Mouse (Mus musculus): ENCODE measurements around the gene Kcnc2. TPM values are rescaled to one million over a fixed set of nuclear protein-coding genes. Genes with fewer than 3 reads are reported as not detected.
"Not testable (repeated sequence)": the region's sequence is repeated elsewhere in the genome, so short reads cannot be mapped to it uniquely, and the experiment has no call there.

Gene Kcnc2
- not detected for polyA plus RNA-seq (2017; shearing (Covaris generic))

GRCm38 (mm10) chr10:112270887-112271802 lies at the start of gene Kcnc2:
TSS of gene Kcnc2 (plus strand) at chr10:112271121.
- no peak for ATAC-seq

DNA sequence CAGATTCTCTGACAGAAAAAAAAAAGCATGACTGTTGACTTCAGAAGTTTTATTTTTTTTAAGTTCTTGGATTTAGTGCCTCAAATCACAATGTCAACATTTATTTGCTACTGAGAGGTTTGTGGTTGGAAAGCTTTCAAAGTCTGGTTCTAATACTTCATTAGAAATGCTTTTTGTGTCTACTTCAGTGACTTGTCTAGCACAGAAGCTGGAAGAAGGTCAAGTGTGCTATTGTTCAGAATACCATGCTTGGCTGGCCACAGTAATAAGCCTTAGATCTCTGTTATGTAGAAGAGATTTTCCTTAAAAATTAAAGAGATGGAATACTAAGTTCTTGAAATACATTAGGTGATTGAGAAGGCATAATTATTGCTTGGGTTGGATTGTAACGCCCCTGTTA lies 43.8 kb upstream of the Kcnc2 start:
- no peak for ATAC-seq

- ATAC-seq: not testable (repeated sequence)
Observed at GRCm38 (mm10) chr10:112229091-112229843, 41.7 kb upstream of the Kcnc2 start.

DNA sequence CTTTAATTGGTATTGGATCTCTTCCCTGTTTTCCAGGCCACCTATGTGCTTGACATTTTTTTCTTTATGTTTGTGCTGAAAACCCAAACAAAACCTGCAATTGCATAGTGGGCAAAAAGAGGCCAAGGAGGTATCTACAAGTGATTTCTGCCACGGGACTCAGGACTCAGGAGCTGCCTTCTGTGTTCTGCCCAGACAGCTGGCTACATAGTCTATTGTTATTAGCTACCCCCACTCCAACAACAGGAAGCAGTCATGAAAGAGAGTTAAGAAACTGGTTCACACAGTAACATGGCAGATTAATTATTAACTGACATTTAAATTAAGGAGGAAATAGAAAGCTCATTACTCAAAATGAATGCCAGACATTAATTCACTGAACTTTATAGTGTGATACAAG lies 38.2 kb upstream of the Kcnc2 start:
- ATAC-seq: not testable (repeated sequence)

- not testable (repeated sequence) for ATAC-seq
Observed at GRCm38 (mm10) chr10:112235396-112235940, 35.5 kb upstream of the Kcnc2 start.

DNA sequence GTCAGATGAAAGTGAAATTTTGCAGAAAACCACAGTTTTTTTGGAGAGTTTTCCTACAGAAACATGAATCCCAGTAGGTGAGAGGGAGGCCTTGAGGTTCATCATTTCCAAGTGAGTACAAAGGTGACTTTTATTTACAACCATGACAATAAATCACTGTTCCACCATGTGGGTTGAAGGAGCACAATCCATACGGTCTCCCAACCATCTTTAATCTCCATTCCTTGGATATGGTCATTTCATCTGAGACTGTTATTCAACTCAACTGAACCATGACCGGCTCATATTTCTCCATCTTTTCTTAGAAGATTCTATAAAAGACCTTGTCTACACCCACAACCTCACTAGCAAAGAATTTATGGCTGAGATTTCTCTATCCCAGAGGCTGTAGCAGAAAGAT lies 22.6 kb upstream of the Kcnc2 start:
- ATAC-seq: no peak

DNA sequence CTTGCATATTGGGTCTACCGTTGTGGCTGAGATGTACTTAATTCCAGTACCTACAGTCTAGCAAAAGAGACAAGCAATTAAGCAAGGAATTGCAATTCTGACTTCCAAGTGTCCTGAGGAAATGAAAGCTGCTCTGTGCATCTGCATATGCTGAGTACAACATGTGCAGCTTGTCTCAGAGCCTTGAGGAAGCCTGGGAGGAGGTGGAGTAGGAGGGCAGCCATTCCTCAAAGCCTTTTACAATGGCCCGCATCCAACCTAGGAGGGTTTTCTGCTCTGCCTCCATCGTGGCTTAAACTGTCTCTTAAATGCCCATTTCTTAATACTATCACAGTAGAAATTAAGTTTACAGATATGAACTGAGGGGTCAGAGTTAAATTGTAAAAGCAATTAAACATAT lies 7.5 kb upstream of the Kcnc2 start:
- ATAC-seq: no peak

DNA sequence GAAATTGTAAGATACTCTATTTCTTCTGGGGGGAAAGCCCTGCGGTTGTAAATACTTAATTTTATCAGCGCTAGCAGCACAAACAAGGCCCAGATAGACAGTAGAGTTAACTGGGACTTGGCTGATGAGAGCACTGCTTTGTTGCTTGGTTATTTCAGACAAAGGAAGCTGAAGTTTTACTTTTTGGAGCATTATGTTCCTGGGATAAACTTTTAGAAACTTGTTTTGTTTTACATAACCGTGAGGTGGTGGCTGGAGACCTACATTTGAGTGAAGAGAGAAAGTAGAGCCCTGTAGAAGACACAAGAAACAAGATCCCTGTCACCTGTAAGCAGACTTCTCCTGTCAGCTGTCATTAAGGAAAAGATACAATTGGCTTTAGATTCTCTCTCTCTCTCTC lies 1.4 kb upstream of the Kcnc2 start:
- ATAC-seq: no peak

- ATAC-seq: no peak
Observed at GRCm38 (mm10) chr10:112269939-112270781, 761 bp upstream of the Kcnc2 start.

- ATAC-seq: no peak
Observed at GRCm38 (mm10) chr10:112271803-112272165, 863 bp downstream of the Kcnc2 start.

DNA sequence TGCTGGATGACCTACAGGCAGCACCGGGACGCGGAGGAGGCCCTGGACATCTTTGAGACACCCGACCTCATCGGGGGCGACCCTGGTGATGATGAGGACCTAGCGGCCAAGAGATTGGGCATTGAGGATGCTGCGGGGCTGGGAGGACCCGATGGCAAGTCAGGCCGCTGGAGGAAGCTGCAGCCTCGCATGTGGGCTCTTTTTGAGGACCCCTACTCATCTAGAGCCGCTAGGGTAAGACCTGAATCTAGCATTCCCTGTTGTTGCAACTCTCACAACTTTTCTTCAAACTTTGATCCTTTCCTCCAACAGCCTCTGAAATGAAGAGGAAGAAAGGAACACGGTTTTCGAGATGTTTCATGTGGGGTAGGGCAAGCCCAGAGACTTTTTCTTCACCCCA lies 1.2 kb downstream of the Kcnc2 start:
- no peak for ATAC-seq

GRCm38 (mm10) chr10:112277996-112278395 lies 7.1 kb downstream of the Kcnc2 start:
- ATAC-seq: peak; percentile 23

GRCm38 (mm10) chr10:112315136-112315535 lies 44.2 kb downstream of the Kcnc2 start:
- no peak for ATAC-seq

DNA sequence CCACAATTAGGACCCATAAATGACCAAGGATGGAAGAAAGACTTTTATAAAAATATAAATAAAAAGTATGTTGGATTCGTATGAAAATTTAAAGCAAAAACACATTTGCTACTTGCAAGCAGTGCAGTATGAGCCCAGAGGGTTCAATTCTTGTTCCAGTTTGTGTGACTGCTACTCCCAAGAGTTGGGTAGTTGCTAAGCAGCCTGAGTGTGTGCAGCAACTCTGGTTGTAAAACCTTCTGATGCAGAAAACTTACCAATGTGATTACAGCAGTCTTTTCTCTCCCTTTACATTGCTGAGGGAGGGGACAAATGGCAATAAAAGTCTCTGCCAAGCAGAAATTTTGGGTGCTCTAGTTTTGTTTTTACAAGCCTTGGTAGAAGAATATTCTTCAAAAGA lies 46.9 kb downstream of the Kcnc2 start:
- ATAC-seq: no peak

DNA sequence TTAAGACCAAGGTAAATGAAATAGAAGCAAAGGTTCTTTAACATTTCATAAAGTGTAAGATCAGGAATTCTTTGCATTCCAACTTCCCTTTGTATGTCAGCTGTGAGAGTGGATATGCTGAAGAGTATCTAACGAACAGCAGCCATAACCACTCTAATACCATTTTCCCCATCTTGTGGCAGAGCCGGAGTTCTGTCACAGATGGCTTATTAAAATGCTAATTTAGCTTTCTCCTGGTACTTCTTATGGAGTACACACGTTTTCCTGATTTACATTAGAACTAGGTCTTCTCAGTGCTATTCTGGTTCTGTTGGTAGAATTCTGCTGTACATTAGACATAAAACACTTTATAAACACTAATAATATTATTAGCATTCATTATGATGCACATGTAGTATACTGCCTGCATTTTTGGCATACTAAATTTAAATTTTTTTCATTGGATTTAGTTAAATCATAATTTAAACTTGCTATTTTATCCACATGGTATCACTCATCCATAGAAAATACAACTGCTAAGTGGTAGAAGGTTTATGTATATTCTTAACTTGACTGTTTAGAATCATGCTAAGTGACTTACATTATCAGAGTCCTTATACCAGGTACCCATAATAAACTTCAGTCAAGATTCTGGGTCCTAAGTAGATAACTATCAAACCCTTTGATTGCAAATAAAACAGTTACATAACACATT lies 86.9 kb downstream of the Kcnc2 start:
- no peak for ATAC-seq

GRCm38 (mm10) chr10:112358363-112358704 lies 87.4 kb downstream of the Kcnc2 start:
- ATAC-seq: no peak

- no peak for ATAC-seq
Observed at GRCm38 (mm10) chr10:112360704-112361103, 89.8 kb downstream of the Kcnc2 start.

GRCm38 (mm10) chr10:112368369-112368768 lies 97.4 kb downstream of the Kcnc2 start:
- no peak for ATAC-seq

DNA sequence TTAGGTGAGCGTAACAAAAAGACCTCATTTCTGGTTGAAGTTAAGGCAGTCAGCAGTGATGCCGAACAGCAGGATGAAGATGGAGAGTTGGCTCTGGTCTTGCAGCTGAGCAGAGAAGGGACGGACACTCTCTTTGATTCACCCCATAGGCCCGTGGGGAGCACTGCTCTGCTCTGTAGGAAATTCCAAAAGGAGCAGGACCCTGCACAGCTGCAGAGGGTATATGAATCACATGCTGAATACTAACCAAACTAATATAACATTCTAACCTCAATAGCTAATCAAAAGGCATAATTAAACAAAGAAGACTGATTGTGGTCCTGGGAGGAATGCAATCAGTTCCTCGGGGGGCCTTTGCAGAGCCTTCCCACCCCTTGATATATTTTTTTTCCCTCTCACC lies 106.2 kb downstream of the Kcnc2 start:
- ATAC-seq: no peak

GRCm38 (mm10) chr10:112378465-112378864 lies 107.5 kb downstream of the Kcnc2 start:
- ATAC-seq: no peak

DNA sequence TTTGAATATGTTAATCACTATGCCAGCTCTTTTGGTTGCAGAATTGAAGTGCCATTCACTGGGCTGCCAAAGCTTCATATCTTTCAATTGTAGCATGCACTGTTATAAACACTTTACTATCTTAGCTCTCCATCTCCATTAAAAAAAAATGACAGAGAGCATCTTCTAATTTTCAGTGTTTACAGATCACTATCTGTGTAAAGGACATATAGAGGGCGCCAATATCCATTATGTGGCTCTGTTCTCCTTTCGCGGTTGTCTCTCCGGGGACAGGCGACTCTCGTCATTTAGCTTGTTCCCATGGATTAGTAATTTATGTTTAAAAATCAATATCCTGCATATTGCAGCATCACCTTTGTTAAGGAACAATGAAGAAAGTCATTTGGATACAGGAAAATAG lies 109.7 kb downstream of the Kcnc2 start:
- no peak for ATAC-seq

GRCm38 (mm10) chr10:112394399-112394970 lies 123.6 kb downstream of the Kcnc2 start:
- ATAC-seq: no peak

Measured in activated CD4-positive, CD25-positive, alpha-beta regulatory T cell, adult 4 months (primary cell).